Mouse (Mus musculus) testis, adult 2 months (tissue): ENCODE measurements around the gene Psg21. TPM values are rescaled to one million over a fixed set of nuclear protein-coding genes. Genes with fewer than 3 reads are reported as not detected.
"Not testable (repeated sequence)": the region's sequence is repeated elsewhere in the genome, so short reads cannot be mapped to it uniquely, and the experiment has no call there.

ENCODE experiments used
- H3K27ac ChIP-seq: fragments of 200-500 bp; 2 replicates; pipeline ENCODE4 v1.5.1; 2012; ENCODE audit warnings: low read depth, low read length; ENCODE audit not compliant: control insufficient read depth, insufficient read depth
- H3K27me3 ChIP-seq: fragments of 200-500 bp; 2 replicates; pipeline ENCODE4 v1.6.1; 2012; ENCODE audit warnings: mild to moderate bottlenecking, low read length, moderate library complexity; ENCODE audit not compliant: control insufficient read depth, insufficient read depth
- H3K36me3 ChIP-seq: fragments of 200-500 bp; 2 replicates; pipeline ENCODE4 v1.6.1; 2012; ENCODE audit warnings: mild to moderate bottlenecking, low read length; ENCODE audit not compliant: control insufficient read depth, insufficient read depth
- H3K4me1 ChIP-seq: fragments of 200-500 bp; 2 replicates; pipeline ENCODE4 v1.6.1; 2012; ENCODE audit warnings: low read length; ENCODE audit not compliant: control insufficient read depth, insufficient read depth
- H3K4me3 ChIP-seq: fragments of 200-500 bp; 2 replicates; pipeline ENCODE4 v1.5.1; 2012; ENCODE audit warnings: low read depth, mild to moderate bottlenecking, low read length, moderate library complexity, mixed read lengths; ENCODE audit not compliant: control insufficient read depth
- CTCF ChIP-seq: fragments of 200-500 bp; IDR thresholded peaks from 2 replicates; pipeline ENCODE4 v1.5.1; 2012; ENCODE audit warnings: low read depth, mild to moderate bottlenecking, inconsistent platforms, low read length, moderate library complexity; ENCODE audit not compliant: control insufficient read depth, insufficient read depth, insufficient replicate concordance
- POLR2A ChIP-seq: fragments of 200-500 bp; IDR thresholded peaks from 2 replicates; pipeline ENCODE4 v1.6.1; 2012; ENCODE audit warnings: low read depth, mild to moderate bottlenecking, inconsistent platforms, low read length, moderate library complexity; ENCODE audit not compliant: control insufficient read depth
- polyA plus RNA-seq: library from polyadenylated mRNA; depleted of rRNA; stranded (reverse); fragments of >200 nt; gene quantifications from 2 replicates; pipeline ENCODE4 v1.2.3, GENCODE M21; 2012; rRNA removed

Psg21 gene
- polyA plus RNA-seq = not detected in 2 replicates

DNA sequence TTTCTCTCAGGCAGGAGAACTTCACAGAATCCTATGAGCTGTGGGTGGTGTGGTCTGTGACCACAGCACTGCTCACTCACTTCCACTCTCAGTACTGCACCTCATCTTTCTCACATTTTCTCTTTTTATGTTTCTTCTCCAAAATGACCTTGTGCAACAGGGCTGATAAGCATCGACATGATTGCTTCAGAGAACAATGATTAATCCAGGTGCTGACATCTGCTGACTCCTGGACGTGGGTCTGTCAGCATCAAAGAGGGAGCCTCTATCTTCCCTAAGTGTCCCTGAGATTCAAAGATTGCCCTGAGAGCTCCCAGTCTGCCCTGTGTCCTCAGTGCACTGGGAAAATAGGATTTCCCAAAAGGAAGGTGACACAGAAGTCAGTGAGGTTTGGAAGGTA is at the start of gene Psg21:
Gene Psg21, minus strand, starts transcription at position 101 of the 400 bp plus-strand sequence.
- not testable (repeated sequence) for H3K36me3 ChIP-seq, H3K4me1 ChIP-seq, H3K4me3 ChIP-seq

DNA sequence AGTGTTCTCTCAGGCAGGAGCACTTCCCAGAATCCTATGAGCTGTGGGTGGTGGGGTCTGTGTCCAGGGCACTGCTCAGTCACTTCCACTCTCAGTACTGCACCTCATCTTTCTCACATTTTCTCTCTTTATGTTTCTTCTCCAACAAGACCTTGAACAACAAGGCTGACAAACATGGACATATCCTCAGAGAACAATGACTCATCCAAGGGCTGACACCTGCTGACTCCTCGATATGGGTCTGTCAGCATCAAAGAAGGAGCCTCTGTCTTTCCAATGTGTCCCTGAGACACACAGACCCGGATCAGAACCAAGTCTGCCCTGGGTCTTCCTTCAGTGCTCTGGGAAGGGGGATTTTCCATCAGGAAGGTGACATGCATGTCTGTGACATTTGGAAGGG is 29.6 kb upstream of the Psg21 start, which contains the start of gene Psg20:
Gene Psg20, minus strand, starts transcription at position 101 of the 400 bp plus-strand sequence.
- TF ChIP-seq POLR2A (no peak), CTCF (no peak)
- no peak within 1 kb of the TSS for H3K27ac ChIP-seq
- no peak within 1 kb of the TSS for H3K4me3 ChIP-seq
- no peaks in the 10 kb centered on the region for H3K36me3 ChIP-seq
- H3K27me3 ChIP-seq = no peaks in the 10 kb centered on the region
- H3K4me1 ChIP-seq = no peaks in the 10 kb centered on the region

More for the DNA sequence above, at the start of gene Psg21:
- not testable (repeated sequence) for H3K27me3 ChIP-seq, H3K27ac ChIP-seq

DNA sequence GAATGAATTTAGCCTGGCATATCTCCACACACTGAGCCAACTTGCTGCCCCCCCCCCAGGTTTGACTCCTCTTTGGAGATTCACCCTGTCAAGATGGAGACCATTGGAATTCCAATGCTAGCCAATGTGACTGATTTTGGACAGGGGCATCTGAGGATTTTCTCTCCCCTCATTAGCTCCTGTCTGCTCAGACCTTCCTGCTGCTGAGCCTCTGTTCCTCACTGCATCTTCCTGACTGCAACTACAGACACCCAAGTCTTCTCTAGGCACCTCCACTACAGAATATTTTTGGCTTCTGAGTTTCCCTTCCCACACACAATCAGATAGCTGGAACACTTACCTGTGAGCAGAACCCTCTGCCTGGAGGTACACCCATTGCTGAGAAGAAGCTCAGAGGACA is 29.1 kb upstream of the Psg21 start:
- no peak overlapping the region for H3K4me3 ChIP-seq
- TF ChIP-seq CTCF (no peak), POLR2A (no peak)

DNA sequence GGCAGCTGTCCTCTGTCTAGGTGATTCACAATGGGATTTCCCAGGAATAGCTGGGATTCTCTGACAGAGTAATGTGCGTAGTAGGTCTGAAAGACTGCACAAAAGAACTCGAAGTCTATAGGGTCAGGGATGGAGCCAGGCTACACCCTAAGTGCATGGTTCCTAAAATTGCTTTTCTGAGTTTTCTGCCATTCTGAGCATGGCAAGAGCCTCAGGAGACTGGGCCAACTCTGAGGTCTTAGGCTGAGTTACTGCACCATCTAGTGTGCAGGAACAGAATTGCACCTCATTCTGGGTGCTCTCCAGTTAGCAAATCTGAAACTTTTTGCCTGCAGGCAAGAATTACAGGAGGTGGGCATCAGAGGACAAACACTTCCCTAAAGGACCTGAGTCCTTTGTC is 23.2 kb upstream of the Psg21 start:
- Histone ChIP-seq H3K4me1 (no peaks in the 10 kb centered on the region), H3K27me3 (no peaks in the 10 kb centered on the region), H3K27ac (no peak overlapping the region), H3K36me3 (no peaks in the 10 kb centered on the region), H3K4me3 (no peak overlapping the region)
- TF ChIP-seq CTCF (no peak), POLR2A (no peak)

More for the DNA sequence above, 29.1 kb upstream of the Psg21 start:
- H3K36me3 ChIP-seq = no peaks in the 10 kb centered on the region
- H3K4me1 ChIP-seq = no peaks in the 10 kb centered on the region
- H3K27ac ChIP-seq = no peak overlapping the region
- H3K27me3 ChIP-seq = no peaks in the 10 kb centered on the region

DNA sequence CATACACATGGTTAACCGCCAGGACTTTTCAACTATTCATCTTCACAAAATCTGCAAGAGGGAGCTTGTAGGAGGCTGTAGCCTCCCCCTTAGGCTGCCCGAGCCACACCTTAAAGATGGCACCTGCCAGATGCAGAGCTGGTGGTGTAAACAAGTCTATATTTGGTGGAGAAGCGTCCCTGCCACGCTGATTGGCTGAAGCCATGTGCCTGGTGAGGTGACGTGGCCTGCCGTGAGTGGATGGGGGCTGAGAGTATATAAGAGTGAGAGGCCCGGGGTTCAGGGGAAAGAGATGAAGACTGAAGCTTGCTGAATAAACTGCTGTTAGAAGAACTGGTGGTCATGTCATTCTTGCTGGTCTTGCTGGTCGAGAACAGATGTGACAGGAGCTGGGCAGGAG is 29.6 kb downstream of the Psg21 start:
- not testable (repeated sequence) for H3K27ac ChIP-seq, H3K27me3 ChIP-seq, H3K4me1 ChIP-seq, H3K36me3 ChIP-seq, H3K4me3 ChIP-seq

DNA sequence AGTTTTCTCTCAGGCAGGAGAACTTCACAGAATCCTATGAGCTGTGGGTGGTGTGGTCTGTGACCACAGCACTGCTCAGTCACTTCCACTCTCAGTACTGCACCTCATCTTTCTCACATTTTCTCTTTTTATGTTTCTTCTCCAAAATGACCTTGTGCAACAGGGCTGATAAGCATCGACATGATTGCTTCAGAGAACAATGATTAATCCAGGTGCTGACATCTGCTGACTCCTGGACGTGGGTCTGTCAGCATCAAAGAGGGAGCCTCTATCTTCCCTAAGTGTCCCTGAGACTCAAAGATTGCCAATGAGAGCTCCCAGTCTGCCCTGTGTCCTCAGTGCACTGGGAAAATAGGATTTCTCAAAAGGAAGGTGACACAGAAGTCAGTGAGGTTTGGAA is 40.1 kb downstream of the Psg21 start, which contains the start of gene Psg23:
Gene Psg23, minus strand, starts transcription at position 101 of the 400 bp plus-strand sequence.
- H3K4me1 ChIP-seq, H3K4me3 ChIP-seq, H3K27me3 ChIP-seq, H3K36me3 ChIP-seq, H3K27ac ChIP-seq: not testable (repeated sequence)

Other genes with a start within 250 kb of the Psg21 start
- gene Psg28, start 224.7 kb downstream of the Psg21 start, polyA plus RNA-seq = not detected in 2 replicates
- not detected in 2 replicates for gene Psg26, start 172.5 kb downstream of the Psg21 start, polyA plus RNA-seq
- gene Psg25, start 124.5 kb downstream of the Psg21 start, polyA plus RNA-seq = not detected in 2 replicates
- gene Psg27, start 89.4 kb downstream of the Psg21 start, polyA plus RNA-seq = not detected in 2 replicates
- gene Psg23, start 40.2 kb downstream of the Psg21 start, polyA plus RNA-seq = not detected in 2 replicates
- gene Psg20, start 29.5 kb upstream of the Psg21 start, polyA plus RNA-seq = not detected in 2 replicates
- 0.17 and 0.21 TPM in 2 replicates for gene Psg22, start 61.4 kb upstream of the Psg21 start, polyA plus RNA-seq
- 8.5 and 11.8 TPM in 2 replicates for gene Psg19, start 141.8 kb upstream of the Psg21 start, polyA plus RNA-seq
- 1.1 and 2.3 TPM in 2 replicates for gene Psg17, start 164.9 kb upstream of the Psg21 start, polyA plus RNA-seq
- gene Mill2, start 183.2 kb upstream of the Psg21 start, polyA plus RNA-seq = 0.63 and 0.94 TPM in 2 replicates
- gene Pglyrp1, start 214.6 kb upstream of the Psg21 start, polyA plus RNA-seq = 0.14 TPM in 1 of 2 replicates, not detected in the other